Mouse (Mus musculus) embryonic facial prominence, embryonic 12.5 days (tissue): ENCODE results near the gene Insr. TPM values are rescaled to one million over a fixed set of nuclear protein-coding genes. Genes with fewer than 3 reads are reported as not detected.

ENCODE experiments used
- ATAC-seq: fragments of 200-750 bp; cut with Nextera tagmentation; 2 replicates; pipeline ENCODE4 v1.8.0; 2017; ENCODE audit not compliant: insufficient number of reproducible peaks, insufficient read depth, low FRiP score, low TSS enrichment
- H3K27ac ChIP-seq: fragments of 300-500 bp; sonication (generic); 2 replicates; pipeline ENCODE4 v1.5.1; 2016; ENCODE audit warnings: mild to moderate bottlenecking
- H3K27me3 ChIP-seq: fragments of 300-500 bp; sonication (generic); 2 replicates; pipeline ENCODE4 v1.6.1; 2016; ENCODE audit warnings: mild to moderate bottlenecking, moderate library complexity
- H3K36me3 ChIP-seq: fragments of 300-500 bp; sonication (generic); 2 replicates; pipeline ENCODE4 v1.6.1; 2016; ENCODE audit warnings: mild to moderate bottlenecking
- H3K4me1 ChIP-seq: fragments of 300-500 bp; sonication (generic); 2 replicates; pipeline ENCODE4 v1.6.1; 2016
- H3K4me2 ChIP-seq: fragments of 300-500 bp; sonication (generic); replicated peaks from 2 replicates; pipeline ENCODE4 v1.6.1; 2016; ENCODE audit warnings: mild to moderate bottlenecking, moderate library complexity
- H3K4me3 ChIP-seq: fragments of 300-500 bp; sonication (generic); 2 replicates; pipeline ENCODE4 v1.5.1; 2016; ENCODE audit warnings: mild to moderate bottlenecking
- H3K9ac ChIP-seq: fragments of 300-500 bp; sonication (generic); 2 replicates; pipeline ENCODE4 v1.6.1; 2016; ENCODE audit warnings: mild to moderate bottlenecking, moderate library complexity
- H3K9me3 ChIP-seq: fragments of 300-500 bp; sonication (generic); 2 replicates; pipeline ENCODE4 v1.6.1; 2016; ENCODE audit warnings: mild to moderate bottlenecking, moderate library complexity
- WGBS: fragments of 180-500 bp; shearing (Covaris S2); methylation state at CpG from one replicate; pipeline ENCODE4 v1.1.7; 2016; 5-methylcytosine and 5-hydroxymethylcytosine counted together
- polyA plus RNA-seq: library from polyadenylated mRNA; unstranded; fragments of >200 nt; fragmentation: Nextera tagmentation; extraction: Ambion mirVana; gene quantifications from 2 replicates; pipeline ENCODE4 v1.2.1, GENCODE M21; 2016

The Insr gene
- polyA plus RNA-seq, 1 experiment from 2014 or later = 38.1 TPM

DNA sequence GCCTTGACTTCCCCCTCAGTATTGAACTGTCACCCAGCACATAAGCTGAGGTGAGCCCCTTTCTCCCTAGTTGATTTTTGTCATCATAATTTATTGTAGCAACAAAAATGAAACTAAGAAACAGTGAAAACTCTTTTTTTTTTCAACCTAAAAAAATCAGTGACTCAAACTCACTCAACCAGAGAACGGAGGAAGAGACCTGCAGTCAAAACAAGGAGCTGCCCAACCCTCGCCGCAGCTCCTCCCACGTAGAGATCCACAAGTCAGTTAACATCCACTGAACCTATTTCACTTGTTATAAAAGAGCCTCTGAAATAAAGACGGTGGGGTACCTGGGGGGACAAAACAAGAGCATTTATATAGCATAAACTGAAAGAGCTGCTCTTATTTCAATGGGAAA, 30.7 kb downstream of the Insr start:
- H3K27ac ChIP-seq = no peak overlapping the region
- peaks cover 22% of the 10 kb centered on the region for H3K36me3 ChIP-seq
- no peaks in the 10 kb centered on the region for H3K4me1 ChIP-seq
- 86% methylated on average over 5 of the region's 5 CpGs for WGBS
- H3K27me3 ChIP-seq = no peaks in the 10 kb centered on the region
- H3K9ac ChIP-seq = no peak overlapping the region
- H3K4me3 ChIP-seq = no peak overlapping the region
- H3K9me3 ChIP-seq = no peaks in the 10 kb centered on the region
- H3K4me2 ChIP-seq = no peak overlapping the region
- no peak for ATAC-seq

DNA sequence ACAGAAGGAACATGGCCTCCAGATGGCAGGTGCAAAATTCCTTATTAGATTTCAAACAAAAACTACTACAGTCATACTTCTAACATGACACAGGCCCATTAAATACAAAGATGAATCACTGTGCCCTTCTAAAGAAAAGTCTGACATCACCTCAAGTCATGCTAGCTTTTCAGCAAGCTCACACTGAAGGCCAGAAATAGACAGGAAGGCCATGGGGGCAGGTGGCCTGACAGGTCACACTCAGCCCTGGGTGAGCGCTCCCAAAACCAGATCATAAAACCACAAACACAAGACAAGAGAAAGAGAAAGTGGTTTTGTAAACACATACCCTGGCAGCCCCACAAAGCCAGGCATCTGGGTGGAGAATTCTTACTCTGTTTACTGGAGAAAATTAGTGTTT, 32.3 kb downstream of the Insr start:
- ATAC-seq = no peak
- H3K36me3 ChIP-seq = peaks cover 16% of the 10 kb centered on the region
- WGBS = 77% methylated on average over 1 of the region's 1 CpGs
- H3K27me3 ChIP-seq = no peaks in the 10 kb centered on the region
- H3K4me1 ChIP-seq = no peaks in the 10 kb centered on the region
- no peak overlapping the region for H3K9ac ChIP-seq
- H3K9me3 ChIP-seq = no peaks in the 10 kb centered on the region
- no peak overlapping the region for H3K4me3 ChIP-seq
- no peak overlapping the region for H3K4me2 ChIP-seq
- no peak overlapping the region for H3K27ac ChIP-seq

DNA sequence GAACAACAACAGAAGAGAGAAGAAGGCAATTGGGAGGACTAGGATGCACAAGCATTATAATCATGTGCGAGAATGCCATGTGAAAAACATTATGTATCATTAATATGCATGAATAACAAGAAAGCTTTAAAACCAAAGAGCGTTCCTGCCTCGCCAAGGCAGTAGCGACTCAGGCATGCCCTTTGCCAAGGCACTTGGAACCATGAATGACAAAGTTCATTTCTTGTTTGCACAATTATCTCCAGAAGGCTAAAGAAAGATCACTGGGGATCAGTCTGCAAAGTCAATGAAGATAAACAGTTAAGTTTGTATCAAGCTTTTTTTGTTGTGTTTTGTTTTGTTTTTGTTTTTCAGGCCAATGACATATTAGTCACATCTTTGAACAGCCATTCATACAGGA, 36.2 kb downstream of the Insr start:
- H3K4me2 ChIP-seq = no peak overlapping the region
- H3K9me3 ChIP-seq = no peaks in the 10 kb centered on the region
- H3K9ac ChIP-seq = no peak overlapping the region
- WGBS = 84% methylated on average over 4 of the region's 4 CpGs
- H3K4me1 ChIP-seq = no peaks in the 10 kb centered on the region
- peaks cover 9% of the 10 kb centered on the region; the same call in 1 of the 2 replicates for H3K36me3 ChIP-seq
- no peaks in the 10 kb centered on the region for H3K27me3 ChIP-seq
- H3K4me3 ChIP-seq = no peak overlapping the region
- H3K27ac ChIP-seq = no peak overlapping the region
- ATAC-seq = no peak

DNA sequence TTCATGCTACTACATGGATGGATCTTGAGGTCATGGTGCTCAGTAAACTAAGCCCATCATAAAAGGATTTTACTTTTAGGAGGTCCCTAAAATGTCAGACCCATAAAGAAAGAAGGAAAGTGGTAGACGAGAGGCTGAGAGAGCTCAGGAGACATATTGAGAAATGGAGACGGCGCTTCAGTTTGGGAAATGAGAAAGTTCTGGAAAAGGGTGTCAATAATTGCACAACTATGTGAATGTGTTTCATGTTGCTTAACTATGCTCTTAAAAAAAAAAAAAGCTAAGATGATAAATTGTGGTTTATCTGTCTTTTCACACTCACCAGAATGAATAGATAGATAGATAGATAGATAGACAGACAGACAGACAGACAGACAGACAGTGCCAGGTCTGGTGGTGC, 38.7 kb downstream of the Insr start:
- H3K36me3 ChIP-seq = 0 out of 2 replicates have a peak, but pooled peaks cover 1% of the 10 kb centered on the region
- H3K9me3 ChIP-seq = no peaks in the 10 kb centered on the region
- H3K4me2 ChIP-seq = no peak overlapping the region
- 96% methylated on average over 3 of the region's 3 CpGs for WGBS
- H3K4me3 ChIP-seq = no peak overlapping the region
- H3K4me1 ChIP-seq = peaks cover 7% of the 10 kb centered on the region; the same call in 1 of the 2 replicates
- H3K9ac ChIP-seq = no peak overlapping the region
- H3K27me3 ChIP-seq = no peaks in the 10 kb centered on the region
- no peak for ATAC-seq
- H3K27ac ChIP-seq = no peak overlapping the region

DNA sequence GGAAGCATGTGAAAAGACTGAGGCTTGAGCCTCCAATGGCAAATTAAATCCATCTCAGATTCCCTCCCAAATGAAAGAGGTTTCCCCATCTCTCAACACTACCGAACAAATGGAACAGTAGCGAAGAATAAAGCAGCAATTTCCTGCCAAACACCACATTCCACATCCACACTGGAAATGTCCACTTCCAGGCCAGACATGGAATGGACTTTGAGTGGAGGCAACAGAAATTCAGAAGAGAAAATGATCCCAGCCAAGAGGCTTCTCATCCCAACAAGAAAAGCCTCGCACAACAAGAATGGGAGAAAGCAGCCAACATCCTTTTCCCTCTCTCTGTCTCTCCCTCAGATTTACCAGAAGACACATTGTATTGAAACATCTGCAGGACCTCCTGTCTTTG, 39.8 kb downstream of the Insr start:
- no peak overlapping the region for H3K9ac ChIP-seq
- 72% methylated on average over 3 of the region's 3 CpGs for WGBS
- no peaks in the 10 kb centered on the region for H3K27me3 ChIP-seq
- H3K9me3 ChIP-seq = no peaks in the 10 kb centered on the region
- no peak overlapping the region for H3K4me2 ChIP-seq
- H3K4me3 ChIP-seq = no peak overlapping the region
- no peak overlapping the region for H3K27ac ChIP-seq
- ATAC-seq = no peak
- H3K4me1 ChIP-seq = peaks cover 7% of the 10 kb centered on the region; the same call in 1 of the 2 replicates
- H3K36me3 ChIP-seq = no peaks in the 10 kb centered on the region

DNA sequence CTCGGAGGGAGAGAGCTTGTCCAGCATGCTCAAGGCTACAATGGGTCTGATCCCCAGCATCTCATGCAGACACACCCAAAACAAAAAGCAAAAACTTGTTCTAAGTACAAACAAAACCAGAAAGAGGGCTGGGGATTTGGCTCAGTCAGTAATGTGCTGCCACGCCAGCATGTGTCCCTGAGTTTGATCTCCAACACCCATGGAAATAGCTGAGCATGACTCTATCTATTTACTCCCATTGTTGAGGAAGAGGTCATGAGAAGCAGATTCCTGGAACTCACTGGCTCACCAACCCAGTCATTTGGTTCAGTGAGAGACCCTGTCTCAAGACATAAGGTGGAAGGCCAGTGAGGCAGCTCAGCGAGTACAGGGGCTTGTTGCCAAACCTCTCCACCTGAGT, 40.6 kb downstream of the Insr start:
- H3K4me2 ChIP-seq = no peak overlapping the region
- ATAC-seq = no peak
- H3K36me3 ChIP-seq = no peaks in the 10 kb centered on the region

DNA sequence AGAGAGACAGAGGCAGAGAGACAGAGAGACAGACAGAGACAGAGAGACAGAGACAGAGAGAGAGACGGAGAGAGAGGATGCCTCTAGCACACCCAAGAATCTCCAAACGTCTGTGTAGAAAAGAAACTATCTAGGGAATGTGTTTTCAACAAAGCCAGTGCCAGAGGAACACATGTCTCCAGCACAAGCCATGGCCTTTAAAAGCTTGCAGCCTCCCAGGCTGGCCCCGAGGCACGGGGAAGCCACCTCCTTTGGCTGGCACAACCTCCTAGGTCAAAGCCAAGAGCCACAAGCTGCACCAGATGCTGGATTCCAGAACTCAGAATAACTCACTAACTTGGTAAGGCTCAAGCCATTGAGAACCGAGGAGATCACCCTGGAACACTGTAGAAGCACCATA, 42.1 kb downstream of the Insr start:
- peaks cover 7% of the 10 kb centered on the region; the same call in 1 of the 2 replicates for H3K4me1 ChIP-seq
- no peak overlapping the region for H3K9ac ChIP-seq
- no peaks in the 10 kb centered on the region for H3K27me3 ChIP-seq
- H3K4me3 ChIP-seq = no peak overlapping the region
- no peak overlapping the region for H3K27ac ChIP-seq
- no peak for ATAC-seq
- WGBS = 65% methylated on average over 5 of the region's 5 CpGs
- no peaks in the 10 kb centered on the region for H3K9me3 ChIP-seq
- H3K4me2 ChIP-seq = no peak overlapping the region
- H3K36me3 ChIP-seq = 0 out of 2 replicates have a peak, but pooled peaks cover 4% of the 10 kb centered on the region

More for the DNA sequence above, 40.6 kb downstream of the Insr start:
- Histone ChIP-seq H3K4me1 (peaks cover 7% of the 10 kb centered on the region; the same call in 1 of the 2 replicates), H3K27me3 (no peaks in the 10 kb centered on the region), H3K9ac (no peak overlapping the region), H3K27ac (no peak overlapping the region), H3K4me3 (no peak overlapping the region), H3K9me3 (no peaks in the 10 kb centered on the region)
- WGBS = 90% methylated on average over 3 of the region's 3 CpGs

DNA sequence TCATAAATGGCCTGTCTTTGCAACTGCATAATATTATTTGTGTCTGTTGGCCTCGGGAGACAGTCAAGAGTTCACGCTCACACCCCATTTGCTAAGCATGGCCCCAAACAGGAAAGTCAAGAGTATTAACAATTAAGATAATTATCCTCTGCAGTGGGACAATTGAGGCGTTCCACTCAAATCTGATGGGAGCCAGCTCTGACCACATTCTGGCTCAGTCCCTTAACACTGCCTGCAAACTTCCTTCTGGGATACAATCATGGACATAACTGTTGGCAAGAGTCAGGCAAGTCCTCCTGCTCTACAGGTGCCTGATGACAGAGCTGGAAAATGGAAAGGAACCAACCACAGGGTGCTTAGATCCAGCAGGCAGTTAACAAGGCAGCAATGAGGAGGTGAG, 43.1 kb downstream of the Insr start:
- no peak for ATAC-seq
- no peaks in the 10 kb centered on the region for H3K27me3 ChIP-seq
- H3K27ac ChIP-seq = no peak overlapping the region
- 0 out of 2 replicates have a peak, but pooled peaks cover 4% of the 10 kb centered on the region for H3K36me3 ChIP-seq
- H3K4me1 ChIP-seq = peaks cover 7% of the 10 kb centered on the region; the same call in 1 of the 2 replicates
- H3K4me3 ChIP-seq = no peak overlapping the region
- H3K4me2 ChIP-seq = no peak overlapping the region
- no peaks in the 10 kb centered on the region for H3K9me3 ChIP-seq
- WGBS = 52% methylated on average over 3 of the region's 3 CpGs
- no peak overlapping the region for H3K9ac ChIP-seq

DNA sequence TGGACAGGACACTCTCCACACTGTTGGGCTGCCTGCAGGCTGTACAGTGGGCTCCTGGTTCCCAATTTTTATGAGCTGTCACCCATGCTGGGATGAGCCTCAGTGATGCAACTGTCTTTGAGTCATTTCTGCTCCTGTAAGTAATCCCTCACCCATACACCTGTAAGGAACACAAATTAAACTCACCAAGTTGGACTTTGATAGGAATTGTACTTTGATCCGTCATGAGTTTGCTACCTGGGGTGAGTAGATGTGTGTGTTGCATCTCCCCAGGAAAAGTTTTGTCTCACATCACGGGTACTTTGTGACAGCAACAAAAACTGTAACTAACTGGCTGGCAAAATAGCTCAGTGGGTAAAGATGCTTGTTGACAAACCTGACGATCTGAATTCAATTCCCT, 44.8 kb downstream of the Insr start:
- H3K9me3 ChIP-seq = no peaks in the 10 kb centered on the region
- peaks cover 7% of the 10 kb centered on the region; the same call in 1 of the 2 replicates for H3K4me1 ChIP-seq
- WGBS = 82% methylated on average over 3 of the region's 3 CpGs
- H3K27ac ChIP-seq = no peak overlapping the region
- no peaks in the 10 kb centered on the region for H3K27me3 ChIP-seq
- 0 out of 2 replicates have a peak, but pooled peaks cover 4% of the 10 kb centered on the region for H3K36me3 ChIP-seq
- ATAC-seq = no peak
- H3K4me2 ChIP-seq = no peak overlapping the region
- no peak overlapping the region for H3K9ac ChIP-seq
- H3K4me3 ChIP-seq = no peak overlapping the region

DNA sequence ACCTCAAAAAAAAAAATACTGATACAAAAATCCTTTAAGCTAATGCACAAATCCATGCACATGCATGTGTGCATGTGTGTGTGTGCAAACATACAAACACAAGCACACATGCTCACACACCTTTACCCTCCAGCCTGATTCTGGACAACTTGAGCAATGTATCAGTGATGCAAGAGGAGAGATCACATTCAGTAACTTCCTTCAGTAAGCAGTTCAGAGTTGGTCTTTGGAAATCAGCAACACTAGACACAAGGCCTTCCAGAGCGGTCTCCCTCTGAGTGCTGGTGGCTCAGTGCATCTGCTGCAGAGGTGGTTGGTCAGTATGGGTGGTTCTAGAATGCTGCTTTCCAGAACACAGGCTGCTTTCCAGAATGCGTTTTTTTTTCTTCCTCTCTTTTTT, 46.8 kb downstream of the Insr start:
- Histone ChIP-seq H3K9ac (no peak overlapping the region), H3K9me3 (no peaks in the 10 kb centered on the region), H3K27ac (no peak overlapping the region), H3K27me3 (no peaks in the 10 kb centered on the region), H3K4me2 (no peak overlapping the region), H3K4me1 (peaks cover 4% of the 10 kb centered on the region; the same call in 1 of the 2 replicates), H3K36me3 (0 out of 2 replicates have a peak, but pooled peaks cover 4% of the 10 kb centered on the region), H3K4me3 (no peak overlapping the region)
- ATAC-seq = no peak
- 84% methylated on average over 2 of the region's 2 CpGs for WGBS

DNA sequence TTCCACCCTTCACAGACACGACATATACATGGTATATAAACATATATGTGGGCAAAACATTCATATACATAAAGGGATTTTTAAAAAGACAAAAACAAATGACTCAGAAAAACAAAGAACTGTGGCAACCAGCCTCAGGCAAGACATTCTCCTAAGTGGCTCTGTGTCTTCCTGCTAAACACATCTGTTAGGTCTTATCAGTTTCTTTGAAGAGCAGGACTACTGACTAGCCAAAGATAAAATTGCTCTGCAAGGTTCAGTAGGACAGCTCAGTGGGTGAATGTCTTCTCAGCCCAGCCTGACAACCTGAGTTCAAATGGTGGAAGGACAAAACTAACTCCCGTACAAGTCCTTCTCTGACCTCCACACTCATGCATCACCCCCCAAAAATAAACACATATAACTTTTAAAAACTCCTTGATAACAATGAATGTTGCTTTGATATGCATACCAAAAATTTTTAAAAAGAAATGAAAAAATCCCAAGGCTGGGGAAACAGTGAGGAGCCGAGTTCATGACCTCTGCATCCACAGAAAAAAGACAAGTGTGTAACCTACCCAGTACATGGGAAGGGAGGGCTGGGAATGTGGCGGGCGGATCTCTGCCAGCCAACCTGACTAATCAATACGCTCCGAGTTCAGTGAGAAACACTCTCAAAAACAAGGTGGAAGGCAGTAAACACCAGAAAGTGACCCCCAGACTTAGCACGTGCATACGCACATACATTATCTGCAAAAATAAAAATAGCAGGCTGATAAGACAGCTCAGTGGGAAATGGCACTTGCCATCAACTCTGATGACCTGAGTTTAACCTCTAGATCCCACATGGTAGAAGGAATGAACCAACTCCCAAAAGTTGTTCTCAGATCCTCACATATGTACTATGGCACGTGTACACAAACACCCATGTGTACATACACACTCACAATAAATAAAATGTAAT, 49.0 kb downstream of the Insr start:
- no peak overlapping the region for H3K9ac ChIP-seq
- WGBS = 87% methylated on average over 10 of the region's 10 CpGs
- ATAC-seq = no peak

DNA sequence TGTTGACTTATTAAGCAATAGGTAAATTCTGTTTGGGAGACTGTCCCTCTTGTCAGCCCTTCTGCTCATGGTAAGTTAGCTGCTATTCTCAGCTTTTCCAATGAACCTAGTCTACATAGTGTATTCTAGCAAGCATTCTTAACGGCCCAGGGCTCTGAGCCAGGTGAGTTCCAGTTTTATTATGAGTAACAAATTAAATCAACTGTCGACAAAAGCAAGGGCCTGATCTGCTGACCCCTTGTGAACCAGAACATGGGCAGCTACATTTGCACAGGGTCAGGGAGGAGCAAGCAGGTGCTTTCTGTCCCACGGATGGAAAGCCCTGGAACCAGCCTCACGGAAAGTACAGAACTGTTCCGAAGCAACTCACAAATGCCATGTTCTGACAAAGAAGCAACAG, 52.0 kb downstream of the Insr start:
- H3K27ac ChIP-seq = no peak overlapping the region
- H3K4me1 ChIP-seq = no peaks in the 10 kb centered on the region
- H3K9ac ChIP-seq = no peak overlapping the region
- H3K4me3 ChIP-seq = no peak overlapping the region
- no peak for ATAC-seq
- no peaks in the 10 kb centered on the region for H3K9me3 ChIP-seq
- 87% methylated on average over 5 of the region's 5 CpGs for WGBS
- H3K4me2 ChIP-seq = no peak overlapping the region
- H3K27me3 ChIP-seq = no peaks in the 10 kb centered on the region
- 0 out of 2 replicates have a peak, but pooled peaks cover under 1% of the 10 kb centered on the region for H3K36me3 ChIP-seq

More for the DNA sequence above, 49.0 kb downstream of the Insr start:
- Histone ChIP-seq H3K27ac (no peak overlapping the region), H3K4me1 (no peaks in the 10 kb centered on the region), H3K27me3 (no peaks in the 10 kb centered on the region), H3K4me2 (no peak overlapping the region), H3K36me3 (0 out of 2 replicates have a peak, but pooled peaks cover 4% of the 10 kb centered on the region), H3K4me3 (no peak overlapping the region), H3K9me3 (no peaks in the 10 kb centered on the region)
